Mouse (Mus musculus) E14TG2a.4 (cell line): Measurements from ENCODE around the gene Rragd.

Experiments
- CTCF ChIP-seq: conservative IDR thresholded peaks from 2 replicates; pipeline ENCODE4 v1.5.1; 2014; ENCODE audit warnings: low read length
- NANOG ChIP-seq: IDR thresholded peaks from 2 replicates; pipeline ENCODE4 v1.6.1; 2014; ENCODE audit warnings: borderline replicate concordance, low read length, mixed read lengths
- POU5F1 ChIP-seq: IDR thresholded peaks from 2 replicates; pipeline ENCODE4 v1.6.1; 2014; ENCODE audit warnings: low read length, borderline replicate concordance

DNA sequence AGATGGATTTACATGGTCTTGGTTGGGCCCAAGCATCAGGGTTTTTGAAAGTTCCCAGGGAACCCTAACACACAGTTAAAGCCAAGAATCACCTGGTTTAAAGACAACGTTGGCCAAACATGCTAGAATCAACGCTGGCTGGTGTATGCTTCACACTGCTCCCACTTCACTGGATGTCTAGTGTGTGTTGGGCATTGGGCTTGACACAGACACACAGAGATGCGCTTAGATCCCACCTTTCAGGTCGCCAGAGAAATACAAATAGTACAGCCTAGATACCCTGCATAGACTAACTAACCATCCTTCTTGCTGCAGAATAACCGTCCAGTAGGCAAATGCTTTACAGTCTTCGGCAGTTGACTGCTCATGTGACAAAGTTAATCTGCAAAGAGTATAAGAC is 87.5 kb downstream of the Rragd start:
- TF ChIP-seq CTCF (no peak), POU5F1 (no peak), NANOG (no peak)
